Mouse (Mus musculus) olfactory bulb, adult 2 months (tissue): ENCODE measurements around the gene Krt10. TPM values are rescaled to one million over a fixed set of nuclear protein-coding genes. Genes with fewer than 3 reads are reported as not detected.

Experiments
- H3K27ac ChIP-seq: fragments of 200-500 bp; 2 replicates; pipeline ENCODE4 v1.5.1; 2012; ENCODE audit warnings: low read depth, low read length; ENCODE audit not compliant: insufficient read depth
- H3K4me1 ChIP-seq: fragments of 200-500 bp; 2 replicates; pipeline ENCODE4 v1.6.1; 2012; ENCODE audit warnings: low read length; ENCODE audit not compliant: control insufficient read depth, insufficient read depth
- H3K4me3 ChIP-seq: fragments of 200-500 bp; 2 replicates; pipeline ENCODE4 v1.5.1; 2012; ENCODE audit warnings: mild to moderate bottlenecking, low read depth, low read length, moderate library complexity; ENCODE audit not compliant: insufficient read depth
- CTCF ChIP-seq: fragments of 200-500 bp; IDR thresholded peaks from 2 replicates; pipeline ENCODE4 v1.5.1; 2012; ENCODE audit warnings: low read depth, mild to moderate bottlenecking, low read length, moderate library complexity; ENCODE audit not compliant: insufficient read depth
- POLR2A ChIP-seq: fragments of 200-500 bp; IDR thresholded peaks from 2 replicates; pipeline ENCODE4 v1.6.1; 2012; ENCODE audit warnings: mild to moderate bottlenecking, low read depth, low read length, moderate library complexity; ENCODE audit not compliant: insufficient read depth
- WGBS: fragments of 180-500 bp; shearing (Covaris S2); methylation state at CpG from one replicate; pipeline ENCODE4 v1.1.7; 2018; 5-methylcytosine and 5-hydroxymethylcytosine counted together
- polyA plus RNA-seq: library from polyadenylated mRNA; stranded (reverse); fragments of >200 nt; gene quantifications from 2 replicates; pipeline ENCODE4 v1.2.4, GENCODE M21; 2012; ENCODE audit warnings: low replicate concordance; ENCODE audit not compliant: missing spikeins, insufficient read depth, insufficient read length

Gene Krt10
- polyA plus RNA-seq, 1 experiment = not detected

DNA sequence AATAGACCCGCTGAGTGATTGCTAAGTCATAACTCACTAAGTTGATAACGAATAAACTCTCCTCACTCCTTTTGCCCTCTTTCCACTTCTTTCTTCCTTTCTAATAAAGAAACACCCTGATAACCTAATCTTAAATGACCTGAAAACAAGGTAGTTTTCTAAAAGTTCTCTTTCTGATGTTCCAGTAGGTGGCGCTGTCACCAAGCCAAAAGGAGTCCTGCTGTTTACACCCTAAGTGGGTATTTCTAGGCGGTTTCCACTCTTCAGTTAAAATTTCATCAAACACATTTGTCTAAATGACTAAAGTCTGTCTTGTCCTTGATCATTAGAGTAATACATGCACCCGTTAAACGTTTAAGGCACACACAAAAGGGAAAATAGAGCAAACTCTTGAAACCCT, 24.1 kb upstream of the Krt10 start:
- Histone ChIP-seq H3K27ac (no peak overlapping the region), H3K4me3 (no peak overlapping the region), H3K4me1 (peaks cover 9% of the 10 kb centered on the region)
- WGBS = 16% methylated on average over 6 of the region's 6 CpGs
- TF ChIP-seq POLR2A (no peak), CTCF (no peak)

DNA sequence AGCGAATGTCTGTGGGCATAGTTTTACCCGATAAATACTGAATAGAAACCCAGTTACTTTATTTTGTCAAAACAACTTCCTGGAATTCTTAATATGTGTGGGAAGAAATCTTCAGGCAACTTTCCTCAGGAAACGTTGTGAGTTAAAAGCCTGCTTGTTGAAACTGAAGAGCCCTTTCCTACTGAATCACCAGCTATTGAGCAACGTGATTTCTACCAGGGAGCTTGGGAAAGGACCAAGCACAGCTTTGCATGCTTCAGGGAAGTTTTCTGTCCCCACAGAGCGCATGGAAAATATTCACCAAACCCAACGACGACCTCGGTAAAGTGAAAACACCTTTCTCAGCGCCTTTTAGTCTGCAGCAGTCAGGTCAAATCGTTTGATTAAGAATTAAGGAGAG, 17.0 kb upstream of the Krt10 start:
- WGBS = 62% methylated on average over 10 of the region's 10 CpGs

DNA sequence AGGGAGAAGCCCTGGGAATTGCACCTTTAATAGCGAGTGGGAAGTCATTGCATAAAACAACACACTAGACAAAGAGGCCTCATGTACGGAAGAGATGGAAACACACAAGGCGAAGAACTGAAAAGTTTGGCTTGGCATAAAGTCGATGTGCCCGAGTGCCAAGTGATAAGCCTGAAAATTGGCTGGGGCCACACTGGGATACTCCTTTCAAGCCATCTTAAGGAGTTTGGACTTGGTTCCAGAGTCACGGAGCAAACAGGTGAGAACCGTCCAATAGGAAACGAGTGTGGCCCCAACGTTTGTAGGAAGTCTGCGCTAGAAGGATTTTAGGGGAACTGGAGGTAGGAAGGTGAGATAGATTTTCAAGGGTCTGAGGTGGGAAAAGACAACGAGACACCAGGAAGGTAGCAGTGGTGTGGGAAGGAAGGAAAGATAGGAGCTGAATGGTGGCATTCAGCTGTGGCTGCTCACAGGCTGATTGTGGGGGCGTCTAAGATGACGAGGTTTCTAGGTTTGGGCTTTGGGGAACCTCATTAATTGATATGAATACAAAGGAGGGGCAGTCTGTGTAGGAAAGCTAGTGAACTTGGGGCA, 10.9 kb upstream of the Krt10 start:
- H3K4me1 ChIP-seq = peaks cover 4% of the 10 kb centered on the region; the same call in 1 of the 2 replicates
- TF ChIP-seq CTCF (no peak), POLR2A (no peak)
- no peak overlapping the region for H3K27ac ChIP-seq
- H3K4me3 ChIP-seq = no peak overlapping the region
- 88% methylated on average over 13 of the region's 13 CpGs for WGBS

More for the DNA sequence above, 17.0 kb upstream of the Krt10 start:
- TF ChIP-seq CTCF (no peak), POLR2A (no peak)
- Histone ChIP-seq H3K4me1 (no peaks in the 10 kb centered on the region), H3K4me3 (no peak overlapping the region), H3K27ac (no peak overlapping the region)

DNA sequence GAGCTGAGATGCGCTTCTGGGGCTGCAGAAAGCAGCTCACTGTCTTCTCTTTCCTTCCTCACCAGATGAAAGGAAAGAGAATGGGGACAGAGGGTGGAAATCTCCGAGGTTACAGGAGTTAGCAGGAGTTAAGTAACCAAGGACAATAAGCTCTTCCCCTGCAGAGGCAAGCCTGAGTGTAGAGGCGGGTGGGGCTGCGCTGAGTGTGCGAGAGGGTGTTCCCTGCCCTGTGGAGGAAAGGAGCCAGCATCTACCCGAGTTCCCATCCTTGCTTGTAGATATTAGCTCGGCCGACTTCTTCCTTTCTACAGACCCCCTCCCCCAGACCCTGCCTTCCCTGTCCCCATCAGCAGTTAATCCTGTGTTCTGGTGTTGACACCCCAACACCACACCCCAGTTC, 9.7 kb upstream of the Krt10 start:
- Histone ChIP-seq H3K4me1 (peaks cover 4% of the 10 kb centered on the region; the same call in 1 of the 2 replicates), H3K27ac (no peak overlapping the region), H3K4me3 (no peak overlapping the region)
- no peak for TF ChIP-seq CTCF
- TF ChIP-seq POLR2A = no peak
- 36% methylated on average over 8 of the region's 8 CpGs for WGBS

DNA sequence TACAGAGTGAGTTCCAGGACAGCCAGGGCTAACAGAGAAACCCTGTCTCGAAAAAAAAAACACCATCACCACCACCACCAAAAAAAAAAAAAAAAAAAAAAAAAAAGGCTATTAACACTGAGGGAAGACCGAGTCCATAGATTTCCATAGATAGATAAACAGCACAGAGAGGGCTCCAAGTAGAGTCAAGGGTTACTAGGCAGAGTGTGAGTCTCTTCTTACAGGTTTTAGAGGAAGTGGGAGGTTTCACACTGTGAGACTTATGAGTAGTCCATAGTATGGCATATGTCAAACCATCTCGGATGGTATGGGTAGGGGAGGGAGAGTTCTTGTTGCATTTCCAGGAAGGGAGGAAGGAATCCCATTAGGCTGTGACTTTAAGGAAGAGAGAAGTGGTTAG, 8.9 kb upstream of the Krt10 start:
- Histone ChIP-seq H3K4me1 (peaks cover 4% of the 10 kb centered on the region; the same call in 1 of the 2 replicates), H3K4me3 (no peak overlapping the region), H3K27ac (no peak overlapping the region)
- 84% methylated on average over 3 of the region's 3 CpGs for WGBS
- TF ChIP-seq POLR2A (no peak), CTCF (no peak)

DNA sequence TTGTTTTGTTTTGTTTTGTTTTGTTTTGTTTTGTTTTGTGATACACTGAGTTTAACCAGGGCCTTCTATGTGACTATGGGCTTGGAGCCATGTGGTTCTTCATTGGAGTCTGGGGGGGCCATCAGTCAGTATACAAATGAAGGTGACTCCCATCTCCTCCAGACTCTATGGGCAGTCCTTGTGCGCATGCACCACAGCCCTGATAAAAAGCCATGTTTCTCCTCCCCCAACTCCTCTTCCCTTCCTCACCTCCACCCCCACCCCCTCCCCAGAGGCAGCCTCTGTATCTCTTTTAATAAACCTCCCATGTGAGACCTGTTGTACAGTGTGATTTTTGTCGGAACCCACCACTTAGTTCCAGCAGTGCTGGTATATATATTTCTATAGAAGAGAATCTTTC, 7.5 kb upstream of the Krt10 start:
- Histone ChIP-seq H3K27ac (no peak overlapping the region), H3K4me1 (peaks cover 4% of the 10 kb centered on the region; the same call in 1 of the 2 replicates), H3K4me3 (no peak overlapping the region)
- TF ChIP-seq POLR2A = no peak
- TF ChIP-seq CTCF = no peak
- 42% methylated on average over 2 of the region's 2 CpGs for WGBS

DNA sequence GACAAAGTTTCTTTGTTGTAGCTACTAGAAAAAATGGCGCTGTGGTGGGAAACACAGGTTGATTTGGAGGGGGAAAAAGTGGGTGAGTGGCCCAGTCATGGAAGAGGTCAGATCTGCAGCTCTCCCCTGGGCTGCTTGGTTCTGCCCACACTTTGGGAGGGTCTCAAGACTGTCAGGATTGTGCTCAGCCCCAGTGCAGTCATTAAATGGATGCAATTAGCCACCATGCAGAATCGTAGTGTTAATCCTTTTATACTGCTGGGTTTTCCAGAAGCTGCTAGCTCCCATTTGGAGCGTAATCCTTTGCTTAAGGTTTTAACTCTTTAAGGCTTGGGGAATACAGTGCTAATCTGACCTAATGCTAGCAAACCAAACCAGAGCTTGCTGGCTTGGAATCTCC, 6.9 kb upstream of the Krt10 start:
- Histone ChIP-seq H3K27ac (no peak overlapping the region), H3K4me1 (peaks cover 4% of the 10 kb centered on the region; the same call in 1 of the 2 replicates), H3K4me3 (no peak overlapping the region)
- 20% methylated on average over 3 of the region's 3 CpGs for WGBS
- TF ChIP-seq CTCF (no peak), POLR2A (no peak)

DNA sequence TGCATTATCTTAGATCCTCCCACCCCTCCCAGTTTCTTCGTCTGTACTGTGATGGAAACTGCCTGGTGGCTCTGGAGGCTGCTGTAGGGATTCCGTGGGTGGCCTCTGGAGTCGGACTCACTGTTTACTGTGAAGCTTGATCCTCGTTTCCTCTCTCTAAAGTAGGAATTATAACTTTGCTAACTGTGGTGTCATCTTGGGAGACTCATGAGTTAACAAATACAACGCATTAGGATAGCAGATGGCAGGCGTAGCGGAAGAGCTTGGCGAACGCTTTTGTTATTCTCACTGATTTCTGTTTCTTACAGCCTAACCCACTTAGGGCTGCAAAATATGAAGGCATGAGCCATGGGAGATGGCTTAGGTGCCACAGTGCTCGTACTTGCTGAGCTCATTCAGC, 3.3 kb upstream of the Krt10 start:
- H3K4me1 ChIP-seq = peaks cover 6% of the 10 kb centered on the region; the same call in 1 of the 2 replicates
- no peak for TF ChIP-seq POLR2A
- no peak for TF ChIP-seq CTCF
- H3K27ac ChIP-seq = no peak overlapping the region
- no peak overlapping the region for H3K4me3 ChIP-seq
- 47% methylated on average over 10 of the region's 10 CpGs for WGBS

DNA sequence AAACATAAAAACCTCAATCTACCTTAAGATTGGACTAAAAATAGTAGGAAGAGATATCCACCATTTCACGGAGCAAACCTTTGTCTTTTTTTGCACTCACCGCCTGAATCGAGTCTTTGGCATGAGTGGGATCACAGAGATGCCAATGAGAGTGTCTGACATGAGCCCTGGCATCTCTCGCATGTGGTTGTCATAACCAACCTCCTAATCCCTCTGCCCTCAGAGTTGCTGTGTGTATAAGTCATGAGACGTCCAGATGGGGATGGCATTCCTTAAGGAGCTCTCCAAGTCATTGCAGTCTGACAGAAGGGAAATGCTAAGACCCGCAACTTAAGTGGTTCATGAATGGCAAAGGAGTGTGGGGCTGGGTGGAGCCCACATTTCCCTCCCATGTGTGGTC, 2.2 kb upstream of the Krt10 start:
- Histone ChIP-seq H3K27ac (no peak overlapping the region), H3K4me1 (peaks cover 6% of the 10 kb centered on the region; the same call in 1 of the 2 replicates), H3K4me3 (no peak overlapping the region)
- TF ChIP-seq CTCF (no peak), POLR2A (no peak)
- WGBS = 81% methylated on average over 6 of the region's 6 CpGs
